In the genomic region with DNA sequence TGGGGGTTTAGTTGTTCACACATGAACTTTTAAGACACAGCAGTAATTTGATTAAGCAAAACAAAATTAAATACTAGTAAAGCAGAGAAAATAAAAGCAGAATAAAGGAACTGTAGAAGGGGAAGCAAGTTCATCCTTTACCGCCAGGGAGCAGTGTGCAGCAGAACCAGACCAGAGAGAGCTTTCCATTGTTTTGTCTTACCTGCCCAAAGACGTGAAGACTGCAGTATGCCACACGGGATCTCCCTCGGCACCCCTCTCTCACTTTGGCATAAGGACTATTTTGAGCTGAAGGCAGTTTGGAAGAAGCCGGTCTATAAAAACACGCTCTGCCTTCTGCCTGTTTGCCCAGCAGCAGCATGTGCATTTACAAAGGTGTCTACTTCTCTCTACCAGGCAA, we compare ENCODE assay signal across 10 mouse cellular contexts. TPM values are rescaled to one million over a fixed set of nuclear protein-coding genes. Genes with fewer than 3 reads are reported as not detected.
A peak's percentile ranks its signal among the peaks of the same experiment; 100 is the strongest.
DNase-seq lines count a peak whose midpoint lies in the region; ATAC-seq and TF ChIP-seq lines count a peak whose summit lies in the region.
"Not testable (repeated sequence)": the region's sequence is repeated elsewhere in the genome, so short reads cannot be mapped to it uniquely, and the experiment has no call there.
"Had no signal": no experiment of that assay in that cellular context is flagged by ENCODE, and none has a peak within 500 bp of the region (broad histone marks: within the 10 kb centered on the region; RNA-seq: fewer than 3 reads in every experiment).

No protein-coding gene starts in this region.

- H3K4me1 ChIP-seq in limb, embryonic 14.5 days (ENCODE audit: control insufficient read depth, insufficient read depth, low read length); midbrain, embryonic 11.5 days (ENCODE audit: control insufficient read depth, insufficient read depth, low read length); stomach, postnatal 0 days (replicated peaks; ENCODE audit: control insufficient read depth, insufficient read depth): not testable (repeated sequence)

- not testable (repeated sequence) for H3K36me3 ChIP-seq in limb, embryonic 14.5 days (ENCODE audit: control insufficient read depth, insufficient read depth, low read length); midbrain, embryonic 11.5 days (ENCODE audit: control insufficient read depth, insufficient read depth, low read length); stomach, postnatal 0 days (ENCODE audit: control insufficient read depth, insufficient read depth, low read length)

- not testable (repeated sequence) for H3K27ac ChIP-seq in limb, embryonic 14.5 days (replicated peaks; ENCODE audit: low read depth, low read length); midbrain, embryonic 11.5 days (ENCODE audit: low read depth, low read length); stomach, postnatal 0 days (replicated peaks)

- not testable (repeated sequence) for TF ChIP-seq POLR2A in limb, embryonic 14.5 days (IDR thresholded peaks at IDR 0.05; ENCODE audit: borderline replicate concordance, extremely low read depth, insufficient read depth, insufficient read length)

- DNase-seq in 416B (ENCODE audit: low read depth) (peak; percentile 33), NIH3T3 (ENCODE audit: low read depth) (peak; percentile 50)
- DNase-seq in cerebellum, postnatal 14 days: peak; percentile 50 to 51
- DNase-seq in forelimb bud, embryonic 11.5 days (ENCODE audit: low read depth, low spot score): peak; percentile 14
- DNase-seq in kidney, adult 18-20 months: peak; percentile 49
- DNase-seq in limb, embryonic 14.5 days (ENCODE audit: low spot score): peak; percentile 9
- peak; percentile 81 for DNase-seq in midbrain, embryonic 11.5 days (ENCODE audit: low spot score, missing footprints)
- peak; percentile 35 for DNase-seq in stomach, postnatal 0 days (ENCODE audit: low spot score)

- H3K9ac ChIP-seq in limb, embryonic 14.5 days (ENCODE audit: low read depth, low read length, severe bottlenecking); midbrain, embryonic 11.5 days (ENCODE audit: low read length); stomach, postnatal 0 days (ENCODE audit: low read length): not testable (repeated sequence)

- WGBS in limb, embryonic 14.5 days: 1% methylated on average over 4 of the region's 6 CpGs
- 11% methylated on average over 6 of the region's 6 CpGs for WGBS in midbrain, embryonic 11.5 days
- 22% methylated on average over 6 of the region's 6 CpGs for WGBS in stomach, postnatal 0 days

- H3K4me2 ChIP-seq in limb, embryonic 14.5 days (replicated peaks; ENCODE audit: low read depth, low read length, severe bottlenecking); midbrain, embryonic 11.5 days; stomach, postnatal 0 days (replicated peaks; ENCODE audit: low read depth): not testable (repeated sequence)

- H3K27me3 ChIP-seq in limb, embryonic 14.5 days (ENCODE audit: control insufficient read depth, insufficient read depth, low read length); midbrain, embryonic 11.5 days (ENCODE audit: control insufficient read depth, insufficient read depth, low read length); stomach, postnatal 0 days (ENCODE audit: control insufficient read depth, insufficient read depth, low read length): not testable (repeated sequence)

- not testable (repeated sequence) for H3K4me3 ChIP-seq in limb, embryonic 14.5 days (replicated peaks; ENCODE audit: low read length); midbrain, embryonic 11.5 days (ENCODE audit: low read depth, low read length); stomach, postnatal 0 days (ENCODE audit: low read depth, low read length)

- not testable (repeated sequence) for TF ChIP-seq EP300 in stomach, postnatal 0 days (optimal IDR thresholded peaks at IDR 0.05)

- ATAC-seq in limb, embryonic 14.5 days (ENCODE audit: low FRiP score, low read depth); midbrain, embryonic 11.5 days (ENCODE audit: low FRiP score); stomach, postnatal 0 days (ENCODE audit: low FRiP score, low TSS enrichment): not testable (repeated sequence)

- H3K9me3 ChIP-seq in limb, embryonic 14.5 days (ENCODE audit: control insufficient read depth, low read length); midbrain, embryonic 11.5 days (ENCODE audit: control insufficient read depth, low read length); stomach, postnatal 0 days (ENCODE audit: control insufficient read depth, low read length): not testable (repeated sequence)

- TF ChIP-seq CTCF in stomach, postnatal 0 days (IDR thresholded peaks at IDR 0.05; ENCODE audit: low read depth): peak; percentile 64

RNA-seq across cellular contexts. Expression of a gene that starts 4.4 kb away (rescaled TPM):
- 52.7 and 53.0 TPM in 2 replicates for polyA plus RNA-seq in limb, embryonic 14.5 days (2012; rRNA removed)
- polyA plus RNA-seq in limb, embryonic 14.5 days (2014; fragmentation: Nextera tagmentation; extraction: Ambion mirVana): 52.3 and 59.7 TPM in 2 replicates
- polyA plus RNA-seq in midbrain, embryonic 11.5 days (2014; fragmentation: Nextera tagmentation; extraction: Ambion mirVana): 56.2 and 60.5 TPM in 2 replicates
- 17.5 and 18.7 TPM in 2 replicates for polyA plus RNA-seq in stomach, postnatal 0 days (2015; fragmentation: Nextera tagmentation; extraction: Ambion mirVana)

RNA-seq across cellular contexts. Expression of a gene that starts 5.1 kb away (rescaled TPM):
- 78.6 and 137 TPM in 2 replicates for polyA plus RNA-seq in limb, embryonic 14.5 days (2012; rRNA removed)
- 169 and 189 TPM in 2 replicates for polyA plus RNA-seq in limb, embryonic 14.5 days (2014; fragmentation: Nextera tagmentation; extraction: Ambion mirVana)
- polyA plus RNA-seq in midbrain, embryonic 11.5 days (2014; fragmentation: Nextera tagmentation; extraction: Ambion mirVana): 106 and 115 TPM in 2 replicates
- 240 and 249 TPM in 2 replicates for polyA plus RNA-seq in stomach, postnatal 0 days (2015; fragmentation: Nextera tagmentation; extraction: Ambion mirVana)

RNA-seq across cellular contexts. Expression of a gene that starts 13.3 kb away (rescaled TPM):
- 0.19 and 0.39 TPM in 2 replicates for polyA plus RNA-seq in limb, embryonic 14.5 days (2012; rRNA removed)
- 0.11 and 0.18 TPM in 2 replicates for polyA plus RNA-seq in limb, embryonic 14.5 days (2014; fragmentation: Nextera tagmentation; extraction: Ambion mirVana)
- 0.15 and 0.44 TPM in 2 replicates for polyA plus RNA-seq in midbrain, embryonic 11.5 days (2014; fragmentation: Nextera tagmentation; extraction: Ambion mirVana)
- polyA plus RNA-seq in stomach, postnatal 0 days (2015; fragmentation: Nextera tagmentation; extraction: Ambion mirVana): 0.17 TPM in 1 of 2 replicates, not detected in the other
- polyA plus RNA-seq: C2C12; embryonic facial prominence, embryonic 15.5 days had no signal

RNA-seq across cellular contexts. Expression of a gene that starts 16.9 kb away (rescaled TPM):
- 18.4 and 21.0 TPM in 2 replicates for polyA plus RNA-seq in limb, embryonic 14.5 days (2012; rRNA removed)
- polyA plus RNA-seq in limb, embryonic 14.5 days (2014; fragmentation: Nextera tagmentation; extraction: Ambion mirVana): 42.5 and 44.0 TPM in 2 replicates
- polyA plus RNA-seq in midbrain, embryonic 11.5 days (2014; fragmentation: Nextera tagmentation; extraction: Ambion mirVana): 45.7 and 48.2 TPM in 2 replicates
- polyA plus RNA-seq in stomach, postnatal 0 days (2015; fragmentation: Nextera tagmentation; extraction: Ambion mirVana): 36.4 and 39.0 TPM in 2 replicates

Comparison
In these comparisons a context has a peak if more than half of its experiments do, and no peak if none do; other contexts are left out.
1. DNase-seq: peak in every context shown above with its lines; median percentile 81 in midbrain, embryonic 11.5 days; 50 in cerebellum, postnatal 14 days; 50 in NIH3T3; 49 in kidney, adult 18-20 months; 35 in stomach, postnatal 0 days; 33 in 416B; 14 in forelimb bud, embryonic 11.5 days; 9 in limb, embryonic 14.5 days.